Mouse (Mus musculus): Measurements from ENCODE around the gene Crybb1. TPM values are rescaled to one million over a fixed set of nuclear protein-coding genes. Genes with fewer than 3 reads are reported as not detected.

The Crybb1 gene
- polyA plus RNA-seq (2017; shearing (Covaris generic)) = 3.6 TPM

GRCm38 (mm10) chr5:112255426-112255825 lies at the start of gene Crybb1:
TSS of gene Crybb1 (plus strand) at chr5:112255815.

GRCm38 (mm10) chr5:112252400-112252799 lies 3.2 kb upstream of the Crybb1 start, which contains the start of gene Cryba4:
TSS of gene Cryba4 (minus strand) at chr5:112252518.

GRCm38 (mm10) chr5:112276267-112276873 lies 20.8 kb downstream of the Crybb1 start, which contains the start of gene Tpst2:
TSS of gene Tpst2 (plus strand) at chr5:112276691.

Other genes starting within 250 kb of the Crybb1 start
- gene Cryba4, start 3.3 kb upstream of the Crybb1 start, polyA plus RNA-seq (2017; shearing (Covaris generic)) = 1.9 TPM
- 261 TPM for gene Tpst2, start 20.9 kb downstream of the Crybb1 start, polyA plus RNA-seq (2017; shearing (Covaris generic))
- 66.1 TPM for gene Tfip11, start 70.5 kb downstream of the Crybb1 start, polyA plus RNA-seq (2017; shearing (Covaris generic))
- gene Srrd, start 87.2 kb downstream of the Crybb1 start, polyA plus RNA-seq (2017; shearing (Covaris generic)) = 60.8 TPM
- gene Hps4, start 87.3 kb downstream of the Crybb1 start, polyA plus RNA-seq (2017; shearing (Covaris generic)) = 16.8 TPM
- 0.22 TPM for gene Gm6583, start 100.2 kb downstream of the Crybb1 start, polyA plus RNA-seq (2017; shearing (Covaris generic))
- gene Asphd2, start 139.1 kb downstream of the Crybb1 start, polyA plus RNA-seq (2017; shearing (Covaris generic)) = 0.38 TPM
- 0.33 TPM for gene Gm6588, start 193.6 kb downstream of the Crybb1 start, polyA plus RNA-seq (2017; shearing (Covaris generic))